Mouse (Mus musculus) E14TG2a.4 (cell line): ENCODE measurements at regions not wholly inside any gene's neighbourhood (a gene's known extent, or its start where the extent isn't known, plus 50 kb on each side); places are given as distances from the start of the nearest gene placed in this dataset.

Experiments used
- H3K27me3 ChIP-seq: 2 replicates; pipeline ENCODE4 v1.6.1; 2014; ENCODE audit warnings: low read length, control low read depth; ENCODE audit not compliant: insufficient read depth
- H3K36me3 ChIP-seq: 2 replicates; pipeline ENCODE4 v1.6.1; 2014; ENCODE audit warnings: low read length, control low read depth; ENCODE audit not compliant: insufficient read depth
- H3K4me1 ChIP-seq: replicated peaks from 2 replicates; pipeline ENCODE4 v1.6.1; 2014; ENCODE audit warnings: low read depth, low read length, control low read depth
- H3K4me3 ChIP-seq: replicated peaks from 2 replicates; pipeline ENCODE4 v1.5.1; 2014; ENCODE audit warnings: mild to moderate bottlenecking, low read length
- H3K9me3 ChIP-seq: 2 replicates; pipeline ENCODE4 v1.6.1; 2014; ENCODE audit warnings: low read length, control low read depth
- CTCF ChIP-seq: conservative IDR thresholded peaks from 2 replicates; pipeline ENCODE4 v1.5.1; 2014; ENCODE audit warnings: low read length
- NANOG ChIP-seq: IDR thresholded peaks from 2 replicates; pipeline ENCODE4 v1.6.1; 2014; ENCODE audit warnings: borderline replicate concordance, low read length, mixed read lengths
- POU5F1 ChIP-seq: IDR thresholded peaks from 2 replicates; pipeline ENCODE4 v1.6.1; 2014; ENCODE audit warnings: low read length, borderline replicate concordance

DNA sequence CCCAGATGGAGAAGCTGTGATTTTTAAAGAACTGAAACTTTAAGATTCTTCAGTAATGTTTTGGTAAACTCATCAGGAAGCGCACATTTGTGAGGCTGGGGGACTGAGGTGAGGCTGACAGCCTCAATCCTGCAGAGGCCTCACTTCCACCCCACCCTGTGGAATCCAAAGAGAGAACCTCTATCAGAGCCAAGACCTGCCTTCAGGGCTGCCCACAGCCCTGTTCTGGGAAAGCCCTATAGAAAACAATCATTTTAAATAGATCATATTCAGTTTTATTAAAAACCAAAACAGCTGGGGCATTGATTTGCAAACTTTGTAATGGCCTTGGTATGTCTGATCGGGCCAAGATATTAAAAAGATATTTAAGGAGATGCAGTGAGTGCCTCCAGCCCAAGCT, 210.7 kb upstream of the Tsc22d2 start:
- Histone ChIP-seq H3K36me3 (no peaks in the 10 kb centered on the region), H3K4me1 (no peaks in the 10 kb centered on the region), H3K9me3 (no peaks in the 10 kb centered on the region), H3K4me3 (no peak overlapping the region), H3K27me3 (no peaks in the 10 kb centered on the region)
- TF ChIP-seq CTCF (no peak), NANOG (no peak), POU5F1 (no peak)

DNA sequence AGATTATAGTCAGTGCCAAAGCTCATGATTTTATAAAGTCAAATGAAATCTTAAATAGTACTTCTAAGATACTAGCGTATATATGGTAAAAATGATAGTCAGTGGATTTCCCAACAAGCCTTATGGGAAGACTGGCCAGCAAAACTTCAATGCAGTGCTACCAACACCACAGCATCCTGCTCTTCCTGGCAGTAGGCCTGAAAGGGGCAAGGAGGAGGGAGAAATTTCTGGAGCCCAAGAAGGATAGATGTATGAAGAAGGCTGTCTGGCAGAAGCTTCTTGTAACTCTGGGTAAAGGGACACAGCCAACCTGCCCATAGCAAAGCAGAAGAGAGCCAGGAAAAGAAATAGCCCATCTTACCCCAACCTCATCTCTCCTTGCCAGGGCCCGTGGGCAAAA, 209.0 kb upstream of the Tsc22d2 start:
- Histone ChIP-seq H3K9me3 (no peaks in the 10 kb centered on the region; the same call in 1 of the 2 replicates), H3K36me3 (no peaks in the 10 kb centered on the region), H3K27me3 (no peaks in the 10 kb centered on the region), H3K4me3 (no peak overlapping the region), H3K4me1 (no peaks in the 10 kb centered on the region)
- TF ChIP-seq CTCF (no peak), NANOG (no peak), POU5F1 (no peak)

GRCm38 (mm10) chr3:58206776-58207398, 207.6 kb upstream of the Tsc22d2 start:
- no peaks in the 10 kb centered on the region; the same call in 1 of the 2 replicates for H3K9me3 ChIP-seq
- H3K36me3 ChIP-seq = no peaks in the 10 kb centered on the region
- no peaks in the 10 kb centered on the region for H3K27me3 ChIP-seq
- no peaks in the 10 kb centered on the region for H3K4me1 ChIP-seq
- TF ChIP-seq CTCF (no peak), POU5F1 (no peak)
- no peak overlapping the region for H3K4me3 ChIP-seq

- no peaks in the 10 kb centered on the region for H3K36me3 ChIP-seq
- H3K4me1 ChIP-seq = no peaks in the 10 kb centered on the region
- H3K27me3 ChIP-seq = no peaks in the 10 kb centered on the region
- no peak overlapping the region for H3K4me3 ChIP-seq
- no peak for TF ChIP-seq POU5F1
- no peak for TF ChIP-seq CTCF
- no peak for TF ChIP-seq NANOG
- H3K9me3 ChIP-seq = no peaks in the 10 kb centered on the region; the same call in 1 of the 2 replicates
Observed at GRCm38 (mm10) chr3:58211016-58211415, 203.5 kb upstream of the Tsc22d2 start.

- H3K27me3 ChIP-seq = no peaks in the 10 kb centered on the region
- no peaks in the 10 kb centered on the region for H3K4me1 ChIP-seq
- no peak overlapping the region for H3K4me3 ChIP-seq
- no peaks in the 10 kb centered on the region for H3K9me3 ChIP-seq
- no peaks in the 10 kb centered on the region for H3K36me3 ChIP-seq
- TF ChIP-seq POU5F1 (no peak), NANOG (no peak)
Observed at GRCm38 (mm10) chr3:58224696-58225095, 189.8 kb upstream of the Tsc22d2 start.

GRCm38 (mm10) chr3:58226447-58227321, 187.8 kb upstream of the Tsc22d2 start:
- TF ChIP-seq POU5F1 = no peak
- TF ChIP-seq NANOG = no peak
- TF ChIP-seq CTCF = no peak
- no peaks in the 10 kb centered on the region for H3K9me3 ChIP-seq
- H3K4me1 ChIP-seq = no peaks in the 10 kb centered on the region
- no peak overlapping the region for H3K4me3 ChIP-seq
- H3K36me3 ChIP-seq = no peaks in the 10 kb centered on the region
- H3K27me3 ChIP-seq = no peaks in the 10 kb centered on the region

DNA sequence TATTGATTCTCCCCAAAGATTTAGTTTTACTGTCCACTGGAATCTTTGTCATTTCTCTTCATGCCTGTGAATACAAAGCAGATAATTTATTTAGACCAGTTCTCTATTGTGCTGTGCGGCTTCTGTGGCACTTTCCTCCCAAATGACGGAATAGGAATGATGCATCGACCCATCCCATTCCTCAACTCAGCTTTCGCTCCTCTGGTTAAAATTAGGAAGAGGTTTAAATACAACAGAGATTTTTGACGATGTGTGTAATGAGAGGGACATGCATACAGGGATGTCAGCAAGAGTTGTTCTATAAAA, 187.2 kb upstream of the Tsc22d2 start:
- TF ChIP-seq NANOG = no peak
- no peak for TF ChIP-seq POU5F1
- no peak for TF ChIP-seq CTCF
- H3K27me3 ChIP-seq = no peaks in the 10 kb centered on the region
- H3K9me3 ChIP-seq = no peaks in the 10 kb centered on the region
- H3K36me3 ChIP-seq = no peaks in the 10 kb centered on the region
- no peaks in the 10 kb centered on the region for H3K4me1 ChIP-seq
- no peak overlapping the region for H3K4me3 ChIP-seq

- TF ChIP-seq NANOG = no peak
- TF ChIP-seq POU5F1 = no peak
- TF ChIP-seq CTCF = no peak
- Histone ChIP-seq H3K9me3 (no peaks in the 10 kb centered on the region), H3K36me3 (no peaks in the 10 kb centered on the region), H3K4me3 (no peak overlapping the region), H3K27me3 (no peaks in the 10 kb centered on the region), H3K4me1 (no peaks in the 10 kb centered on the region)
Observed at GRCm38 (mm10) chr3:58228189-58228588, 186.3 kb upstream of the Tsc22d2 start.
